Mouse (Mus musculus) cerebellum, adult 18-20 months (tissue): ENCODE results near the gene 1700013G24Rik.
A peak's percentile ranks its signal among the peaks of the same experiment; 100 is the strongest.

ENCODE experiments used
- DNase-seq, 2 experiments: peaks; one replicate each; pipeline ENCODE4 v3.0.0; 2021

Gene 1700013G24Rik

GRCm38 (mm10) chr4:137477611-137478010, 24.5 kb downstream of the 1700013G24Rik start:
- DNase-seq, result no peak

- DNase-seq, result no peak
Observed at GRCm38 (mm10) chr4:137478306-137478705, 25.2 kb downstream of the 1700013G24Rik start.

DNA sequence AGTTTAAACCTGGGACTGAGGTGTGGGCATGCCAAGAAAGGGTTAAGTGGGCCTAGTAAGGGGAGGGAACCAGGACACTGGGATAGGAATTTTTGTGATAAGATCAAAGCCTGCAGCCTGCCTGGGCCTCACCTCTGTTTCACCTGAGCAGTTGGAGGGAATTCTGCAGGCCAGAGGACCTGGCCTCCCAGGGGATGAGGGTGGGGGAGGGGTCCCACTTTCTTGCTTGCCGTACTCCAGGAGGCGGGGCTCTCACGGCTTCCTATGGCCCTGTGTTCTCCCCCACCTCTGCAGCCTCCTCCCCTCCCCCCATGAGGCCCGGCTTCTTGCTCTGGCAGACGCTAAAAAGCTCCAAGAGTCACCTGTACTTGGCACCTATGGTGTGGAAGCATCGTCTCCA, 26.7 kb downstream of the 1700013G24Rik start:
- DNase-seq, result no peak

GRCm38 (mm10) chr4:137480191-137480992, 27.3 kb downstream of the 1700013G24Rik start:
- DNase-seq, result no peak

GRCm38 (mm10) chr4:137480993-137481340, 27.9 kb downstream of the 1700013G24Rik start:
- DNase-seq, result no peak

DNA sequence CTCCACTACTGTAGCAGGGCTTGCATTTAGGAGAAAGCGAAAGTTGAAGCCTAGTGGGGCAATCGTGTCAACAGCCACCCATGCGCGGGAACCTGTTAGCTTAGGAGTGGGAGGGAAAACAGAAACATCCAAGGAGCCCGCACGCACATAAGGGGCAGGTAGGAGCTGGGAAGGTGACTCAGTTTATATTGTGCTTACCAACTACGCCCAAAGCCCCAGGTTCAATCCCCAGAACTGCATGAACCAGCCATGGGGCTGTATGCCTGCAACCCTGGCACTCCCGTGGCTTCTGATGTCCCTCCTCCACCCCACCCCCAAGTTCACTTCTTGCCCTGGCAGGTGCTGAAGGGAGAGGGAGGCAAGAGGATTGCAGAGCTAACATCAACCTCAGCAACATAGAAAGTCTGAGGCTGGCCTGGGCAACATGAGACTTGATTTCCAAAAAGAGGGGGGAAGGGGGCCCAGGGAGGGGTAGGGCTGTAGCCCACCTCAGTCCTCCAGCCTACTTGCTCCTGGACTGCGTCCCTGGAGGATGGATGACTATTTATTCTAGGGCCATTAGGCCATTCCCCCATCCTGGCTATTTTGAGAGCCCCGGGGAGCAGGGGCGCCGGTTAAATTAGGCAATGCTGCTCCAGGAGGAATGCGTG, 28.4 kb downstream of the 1700013G24Rik start:
- DNase-seq, result no peak

DNA sequence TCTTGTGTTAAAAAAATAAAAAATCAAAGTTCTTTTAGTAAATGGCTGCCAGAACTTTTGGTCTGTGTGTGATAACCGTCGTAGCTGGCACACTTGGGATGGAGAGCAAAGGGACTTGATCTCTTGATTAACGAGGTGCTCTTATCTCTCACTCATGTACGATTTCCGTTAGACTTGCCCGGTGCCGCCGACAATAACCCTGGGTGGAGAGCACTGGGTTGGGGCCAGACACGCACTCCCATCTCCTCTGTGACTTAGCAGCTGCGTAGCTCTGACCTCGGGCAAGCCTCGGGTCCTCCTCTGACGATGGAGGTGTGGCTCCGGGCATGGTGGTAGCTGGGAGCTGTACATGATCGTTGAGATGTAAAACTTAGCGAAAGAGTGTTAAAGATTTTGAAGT, 30.8 kb downstream of the 1700013G24Rik start:
- DNase-seq, result no peak

- peak; percentile 85 to 89 for DNase-seq
Observed at GRCm38 (mm10) chr4:137484586-137484985, 31.5 kb downstream of the 1700013G24Rik start.

GRCm38 (mm10) chr4:137485258-137485960, 32.3 kb downstream of the 1700013G24Rik start:
- no peak for DNase-seq

DNA sequence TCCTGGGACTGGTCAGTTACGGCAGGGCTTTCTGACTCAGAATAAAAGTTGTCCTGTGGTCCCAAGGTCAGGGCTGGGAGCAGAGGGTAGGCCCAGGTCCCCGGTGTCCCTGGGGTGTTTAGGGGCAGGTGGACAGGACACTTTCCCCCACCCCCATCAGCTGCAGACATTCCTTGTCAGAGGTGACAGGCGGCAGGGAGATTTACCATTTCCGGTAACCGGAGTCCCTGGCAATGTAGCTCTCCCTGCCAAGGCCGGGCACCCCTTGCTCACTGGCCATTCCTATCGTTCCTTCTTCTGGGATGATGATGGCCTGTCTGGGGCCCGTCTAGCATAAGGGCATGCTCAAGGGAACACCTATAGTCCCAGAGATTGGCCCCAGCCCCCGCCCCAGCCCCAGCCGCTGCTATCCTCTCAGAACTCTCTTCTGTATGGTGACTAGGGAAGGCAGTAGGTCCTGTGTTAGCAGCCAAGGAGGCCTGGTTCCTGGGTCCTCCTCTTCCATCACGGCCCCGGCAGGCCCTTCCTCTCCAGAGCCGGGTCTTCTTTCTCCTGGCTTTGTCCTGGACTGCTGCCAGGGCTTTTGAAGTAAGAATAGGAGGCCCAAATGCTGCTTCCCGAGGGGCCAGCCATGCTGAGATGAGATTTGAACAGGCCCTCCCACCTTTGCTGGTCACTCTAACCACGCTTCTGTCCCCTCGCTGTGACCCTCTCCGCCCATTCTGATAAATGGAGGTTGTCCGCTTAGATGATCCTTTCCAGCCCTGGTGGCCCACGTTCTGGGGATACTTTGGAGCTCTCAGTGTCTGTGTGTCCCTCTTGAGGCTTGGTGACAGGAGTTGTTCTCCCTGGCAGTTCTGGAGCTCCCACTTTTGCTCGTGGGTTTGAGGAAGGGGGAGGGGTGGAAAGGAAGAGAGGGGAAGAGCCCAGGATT, 33.3 kb downstream of the 1700013G24Rik start:
- no peak for DNase-seq

- no peak for DNase-seq
Observed at GRCm38 (mm10) chr4:137487286-137488000, 34.4 kb downstream of the 1700013G24Rik start.

DNA sequence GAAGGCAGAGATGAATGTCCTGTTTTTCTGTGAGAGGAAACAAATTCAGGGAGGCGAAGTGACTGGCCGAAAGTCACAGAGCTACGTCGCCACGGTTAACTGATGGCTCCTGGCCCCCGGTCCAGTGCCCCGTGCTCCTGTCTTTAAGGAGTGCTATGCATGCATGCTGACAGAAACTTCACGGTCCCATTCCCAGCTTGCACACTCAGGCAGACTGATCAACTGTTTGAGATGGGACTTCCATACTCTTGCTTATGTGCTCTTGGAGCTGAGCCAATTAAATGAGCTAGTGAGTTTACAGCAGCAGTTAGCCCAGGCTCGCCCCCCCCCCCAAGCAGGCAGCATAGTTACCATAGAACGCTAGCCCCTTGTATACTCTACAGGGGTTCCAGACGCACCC, 35.0 kb downstream of the 1700013G24Rik start:
- no peak for DNase-seq

GRCm38 (mm10) chr4:137488571-137489303, 35.7 kb downstream of the 1700013G24Rik start:
- no peak for DNase-seq

GRCm38 (mm10) chr4:137489996-137490395, 36.9 kb downstream of the 1700013G24Rik start:
- DNase-seq, result no peak

GRCm38 (mm10) chr4:137492563-137492962, 39.5 kb downstream of the 1700013G24Rik start:
- DNase-seq, result no peak

DNA sequence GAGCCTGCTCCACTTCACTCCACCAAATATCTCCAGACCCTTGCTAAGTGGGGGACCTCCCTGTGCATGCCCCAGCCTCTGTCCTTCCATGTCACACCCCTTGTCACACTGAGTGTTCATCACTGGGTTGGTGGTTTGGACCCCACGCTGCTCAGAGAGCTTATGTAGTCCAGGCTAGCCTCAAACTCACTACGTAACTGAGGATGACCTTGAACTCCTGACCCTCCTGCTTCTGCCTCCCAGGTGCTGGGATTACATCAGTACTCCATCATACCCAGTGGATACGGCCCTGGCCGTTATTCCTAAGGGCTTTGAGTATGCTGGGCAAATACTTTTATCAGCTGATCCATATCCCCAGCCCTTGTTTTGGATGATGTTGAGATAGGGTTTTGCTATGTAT, 40.1 kb downstream of the 1700013G24Rik start:
- no peak for DNase-seq

- DNase-seq, result no peak
Observed at GRCm38 (mm10) chr4:137494751-137495500, 41.8 kb downstream of the 1700013G24Rik start.

GRCm38 (mm10) chr4:137495501-137496100, 42.5 kb downstream of the 1700013G24Rik start:
- no peak for DNase-seq

DNA sequence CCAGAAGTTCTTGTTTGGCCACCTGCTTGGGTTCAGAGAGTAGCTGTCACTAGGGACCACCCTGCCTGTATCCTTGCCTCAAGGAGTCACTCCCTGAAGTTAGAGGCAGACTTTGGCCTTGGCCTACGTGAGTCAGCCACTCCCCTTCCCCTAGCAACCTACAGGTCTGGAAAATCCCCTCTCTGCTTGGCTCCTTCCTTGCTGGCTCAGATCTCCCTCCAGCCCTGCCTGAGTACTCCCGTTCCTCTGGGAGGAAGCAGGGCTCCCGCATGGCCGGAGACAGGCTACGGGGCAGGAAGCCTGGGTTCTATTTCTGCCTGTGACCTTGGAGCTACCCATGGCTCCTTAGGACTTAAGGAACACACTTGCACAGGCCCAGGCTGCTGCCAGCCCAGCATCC, 44.3 kb downstream of the 1700013G24Rik start:
- no peak for DNase-seq
